ENCODE assay signal across 9 mouse cellular contexts in genomic region chr5:93207006-93207348, GRCm38 (mm10). TPM values are rescaled to one million over a fixed set of nuclear protein-coding genes. Genes with fewer than 3 reads are reported as not detected.
DNase-seq lines count a peak whose midpoint lies in the region; ATAC-seq lines count a peak whose summit lies in the region.
"Had no signal": no experiment of that assay in that cellular context is flagged by ENCODE, and none has a peak within 500 bp of the region (broad histone marks: within the 10 kb centered on the region; RNA-seq: fewer than 3 reads in every experiment).

No protein-coding gene starts in this region.

- H3K9me3 ChIP-seq in embryonic facial prominence, embryonic 10.5 days, result no peaks in the 10 kb centered on the region
- H3K9me3 ChIP-seq in hindbrain, embryonic 10.5 days, result no peaks in the 10 kb centered on the region

- peak overlapping the region; percentile 98 for H3K27ac ChIP-seq in embryonic facial prominence, embryonic 10.5 days (replicated peaks)
- peak overlapping the region; percentile 98 for H3K27ac ChIP-seq in hindbrain, embryonic 10.5 days

- peak overlapping the region; percentile 95 for H3K4me3 ChIP-seq in embryonic facial prominence, embryonic 10.5 days
- H3K4me3 ChIP-seq in hindbrain, embryonic 10.5 days, result peak overlapping the region; percentile 92

- H3K27me3 ChIP-seq in embryonic facial prominence, embryonic 10.5 days (replicated peaks; ENCODE audit: low read depth, poor library complexity, severe bottlenecking), result no peaks in the 10 kb centered on the region
- H3K27me3 ChIP-seq in hindbrain, embryonic 10.5 days (ENCODE audit: insufficient read depth, poor library complexity, severe bottlenecking), result no peaks in the 10 kb centered on the region

- peak; percentile 10 for ATAC-seq in CD4-positive, CD25-positive, alpha-beta regulatory T cell, adult 4 months

- intact Hi-C loops in left cerebral cortex, postnatal 10 days (cut with DNase I), result no loop called here

- H3K4me1 ChIP-seq in embryonic facial prominence, embryonic 10.5 days, result peaks cover 31% of the 10 kb centered on the region
- peaks cover 30% of the 10 kb centered on the region for H3K4me1 ChIP-seq in hindbrain, embryonic 10.5 days (replicated peaks)

- WGBS in embryonic facial prominence, embryonic 10.5 days, result 5% methylated on average over 6 of the region's 6 CpGs
- WGBS in hindbrain, embryonic 10.5 days, result 12% methylated on average over 6 of the region's 6 CpGs

- DNase-seq in frontal cortex, postnatal 14 days (ENCODE audit: low spot score in 2 of 2), result peak; percentile 23 to 28
- DNase-seq in frontal cortex, postnatal 36 days (ENCODE audit: low spot score in 2 of 2), result no peak
- peak; percentile 25 for DNase-seq in embryonic facial prominence, embryonic 10.5 days (ENCODE audit: low spot score)
- no peak for DNase-seq in hindbrain, embryonic 10.5 days (ENCODE audit: low spot score)
- DNase-seq in left cerebral cortex, postnatal 10 days (ENCODE audit: extremely low spot score in 1 of 2, low spot score in 2 of 2), result peak; percentile 38 to 64
- peak; percentile 48 to 49 for DNase-seq in lung, postnatal 4 days
- peak; percentile 75 for DNase-seq in testis, postnatal 10 days (ENCODE audit: low spot score)

- peaks cover 3% of the 10 kb centered on the region for H3K36me3 ChIP-seq in embryonic facial prominence, embryonic 10.5 days (replicated peaks)
- H3K36me3 ChIP-seq in hindbrain, embryonic 10.5 days, result peaks cover 4% of the 10 kb centered on the region

RNA-seq across cellular contexts. Expression of gene 2010109A12Rik, which starts 0.7 kb away (rescaled TPM):
- 1 to 10 TPM; 2.0 to 2.8 TPM for polyA plus RNA-seq in CD4-positive, CD25-positive, alpha-beta regulatory T cell, adult 4 months (2017; shearing (Covaris generic))
- polyA plus RNA-seq in embryonic facial prominence, embryonic 10.5 days (2016; fragmentation: Nextera tagmentation; extraction: Ambion mirVana), result 1.3 and 1.8 TPM in 2 replicates
- 2.3 and 2.6 TPM in 2 replicates for polyA plus RNA-seq in hindbrain, embryonic 10.5 days (2016; fragmentation: Nextera tagmentation; extraction: Ambion mirVana)
- total RNA-seq in left cerebral cortex, postnatal 10 days (2021), result under 1 TPM in 1 of 2 experiments, not detected in 1; 0.95 TPM
- total RNA-seq: gastrocnemius, postnatal 36 days had no signal

RNA-seq across cellular contexts. Expression of gene Ccni, which starts 0.7 kb away (rescaled TPM):
- polyA plus RNA-seq in CD4-positive, CD25-positive, alpha-beta regulatory T cell, adult 4 months (2017; shearing (Covaris generic)), result 10 to 100 TPM; 75.1 to 88.5 TPM
- 115 and 119 TPM in 2 replicates for polyA plus RNA-seq in embryonic facial prominence, embryonic 10.5 days (2016; fragmentation: Nextera tagmentation; extraction: Ambion mirVana)
- 115 and 118 TPM in 2 replicates for polyA plus RNA-seq in hindbrain, embryonic 10.5 days (2016; fragmentation: Nextera tagmentation; extraction: Ambion mirVana)
- total RNA-seq in left cerebral cortex, postnatal 10 days (2021), result 100 to 1,000 TPM; 312 to 335 TPM

Comparison
In these comparisons a context has a peak if more than half of its experiments do, and no peak if none do; other contexts are left out.
1. DNase-seq: peak in frontal cortex, postnatal 14 days (2 of 2), embryonic facial prominence, embryonic 10.5 days (single experiment), left cerebral cortex, postnatal 10 days (2 of 2), lung, postnatal 4 days (2 of 2) and testis, postnatal 10 days (single experiment); none in frontal cortex, postnatal 36 days (0 of 2) and hindbrain, embryonic 10.5 days (single experiment).